Mouse (Mus musculus) lung, adult 2 months (tissue): Measurements from ENCODE around the gene Ank.

Experiments
- CTCF ChIP-seq: fragments of 200-500 bp; IDR thresholded peaks from 2 replicates; pipeline ENCODE4 v1.5.1; 2011; ENCODE audit warnings: mild to moderate bottlenecking, low read length, control low read depth; ENCODE audit not compliant: insufficient read depth
- POLR2A ChIP-seq: fragments of 200-500 bp; IDR thresholded peaks from 2 replicates; pipeline ENCODE4 v1.6.1; 2011; ENCODE audit warnings: low read depth, mild to moderate bottlenecking, control low read depth, low read length, borderline replicate concordance; ENCODE audit errors: extremely low read depth

DNA sequence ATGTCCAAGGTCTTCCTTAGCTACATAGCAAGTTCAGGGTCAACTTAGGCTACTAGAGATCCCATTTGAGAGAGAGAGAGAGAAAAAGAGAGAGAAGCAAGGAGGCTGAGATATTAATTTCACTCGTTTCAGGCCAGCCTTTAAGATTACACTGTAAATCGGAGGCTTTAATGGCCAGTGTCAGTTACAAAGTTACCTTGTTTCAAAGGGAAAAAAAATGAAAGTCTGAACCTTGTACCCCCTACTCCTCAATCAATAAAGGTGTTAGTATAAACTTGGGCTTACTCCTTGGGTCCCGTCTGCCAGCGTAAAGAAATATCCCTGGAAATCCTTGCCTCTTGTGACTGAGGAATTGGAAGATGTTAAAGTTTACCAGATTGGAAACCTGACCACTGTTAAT, 24.9 kb upstream of the Ank start:
- TF ChIP-seq CTCF (no peak), POLR2A (no peak)
